Mouse (Mus musculus) neural tube, embryonic 11.5 days (tissue): ENCODE data around the gene Ehmt2. TPM values are rescaled to one million over a fixed set of nuclear protein-coding genes. Genes with fewer than 3 reads are reported as not detected.

Experiments
- ATAC-seq: fragments of 200-750 bp; cut with Nextera tagmentation; 2 replicates; pipeline ENCODE4 v1.8.0; 2017; ENCODE audit warnings: moderate number of reproducible peaks, mild to moderate bottlenecking, moderate TSS enrichment, moderate library complexity; ENCODE audit not compliant: insufficient read depth, low FRiP score, low TSS enrichment
- DNase-seq: peaks from one replicate; pipeline ENCODE4 v3.0.0-alpha.2; 2015; ENCODE audit warnings: low spot score
- H3K27ac ChIP-seq: fragments of 300-500 bp; sonication (generic); 2 replicates; pipeline ENCODE4 v1.5.1; 2014; ENCODE audit warnings: low read depth, mild to moderate bottlenecking, low read length
- H3K27me3 ChIP-seq: fragments of 300-500 bp; sonication (generic); 2 replicates; pipeline ENCODE4 v1.6.1; 2014; ENCODE audit warnings: mild to moderate bottlenecking, low read length, mixed read lengths; ENCODE audit not compliant: control insufficient read depth, insufficient read depth
- H3K36me3 ChIP-seq: fragments of 300-500 bp; sonication (generic); 2 replicates; pipeline ENCODE4 v1.6.1; 2014; ENCODE audit warnings: mild to moderate bottlenecking, low read length, moderate library complexity, mixed read lengths; ENCODE audit not compliant: control insufficient read depth, insufficient read depth
- H3K4me1 ChIP-seq: fragments of 300-500 bp; sonication (generic); 2 replicates; pipeline ENCODE4 v1.6.1; 2014; ENCODE audit warnings: low read length, mixed read lengths; ENCODE audit not compliant: control insufficient read depth, insufficient read depth
- H3K4me2 ChIP-seq: fragments of 300-500 bp; sonication (generic); 2 replicates; pipeline ENCODE4 v1.6.1; 2014; ENCODE audit warnings: low read depth, mild to moderate bottlenecking, moderate library complexity
- H3K4me3 ChIP-seq: fragments of 300-500 bp; sonication (generic); 2 replicates; pipeline ENCODE4 v1.5.1; 2014; ENCODE audit warnings: low read depth, low read length
- H3K9ac ChIP-seq: fragments of 300-500 bp; sonication (generic); 2 replicates; pipeline ENCODE4 v1.6.1; 2014; ENCODE audit warnings: mild to moderate bottlenecking, low read length
- H3K9me3 ChIP-seq: fragments of 300-500 bp; sonication (generic); 2 replicates; pipeline ENCODE4 v1.6.1; 2016; ENCODE audit warnings: low read length; ENCODE audit not compliant: control insufficient read depth
- WGBS: fragments of 180-500 bp; shearing (Covaris S2); extraction: QIAGEN DNeasy Blood & Tissue Kit; methylation state at CpG from one replicate; pipeline ENCODE4 v1.1.7; 2014; 5-methylcytosine and 5-hydroxymethylcytosine counted together
- polyA plus RNA-seq: library from polyadenylated mRNA; unstranded; fragments of >200 nt; fragmentation: Nextera tagmentation; extraction: Ambion mirVana; gene quantifications from 2 replicates; pipeline ENCODE4 v1.2.1, GENCODE M21; 2014

Gene Ehmt2
- polyA plus RNA-seq, 1 experiment from 2014 or later: 62.7 TPM

DNA sequence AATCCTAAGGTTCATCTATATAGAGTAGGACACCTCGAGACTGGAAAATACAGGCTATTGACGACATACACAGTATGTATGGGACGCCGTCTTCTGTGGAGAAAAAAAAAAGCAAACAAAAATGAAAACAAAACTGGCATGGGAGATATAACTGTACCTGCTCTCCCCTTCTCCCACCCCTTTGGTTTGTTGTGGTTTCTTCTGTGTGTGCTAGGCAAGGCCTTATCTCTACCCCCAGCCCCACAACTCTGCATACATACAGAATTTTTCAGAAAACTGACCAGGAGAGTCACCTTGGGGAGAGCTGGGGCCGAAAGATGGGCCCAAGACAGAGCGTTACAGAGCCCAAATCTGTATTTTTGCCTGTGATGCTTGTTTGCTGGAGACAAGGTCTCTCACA lies 13.6 kb upstream of the Ehmt2 start:
- ATAC-seq: no peak
- no peaks in the 10 kb centered on the region for H3K4me1 ChIP-seq
- H3K27ac ChIP-seq: no peak overlapping the region
- no peak overlapping the region for H3K4me3 ChIP-seq
- no peak overlapping the region for H3K4me2 ChIP-seq
- no peaks in the 10 kb centered on the region for H3K36me3 ChIP-seq
- H3K27me3 ChIP-seq: no peaks in the 10 kb centered on the region; the same call in 1 of the 2 replicates
- DNase-seq: no peak
- H3K9ac ChIP-seq: no peak overlapping the region
- 91% methylated on average over 6 of the region's 6 CpGs for WGBS
- H3K9me3 ChIP-seq: no peaks in the 10 kb centered on the region

DNA sequence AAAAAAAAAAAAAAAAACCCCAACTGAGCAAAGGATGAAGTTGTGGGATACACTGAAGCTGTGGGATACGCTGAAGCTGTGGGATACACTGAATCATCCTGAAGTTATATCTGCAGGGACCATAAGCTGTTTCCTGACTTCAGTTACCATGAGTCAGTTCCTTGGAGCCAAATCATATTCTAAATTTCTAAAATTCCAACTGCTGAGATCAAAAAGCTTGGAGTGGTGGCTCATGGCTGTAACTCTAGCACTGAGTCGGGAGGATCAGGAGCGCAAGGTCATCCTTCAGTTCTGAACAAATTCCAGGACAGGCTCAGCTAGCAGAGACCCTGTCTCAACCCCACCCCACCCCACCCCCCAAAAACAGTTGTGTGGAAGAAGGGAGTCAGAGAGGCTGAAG lies 12.7 kb upstream of the Ehmt2 start:
- ATAC-seq: no peak

DNA sequence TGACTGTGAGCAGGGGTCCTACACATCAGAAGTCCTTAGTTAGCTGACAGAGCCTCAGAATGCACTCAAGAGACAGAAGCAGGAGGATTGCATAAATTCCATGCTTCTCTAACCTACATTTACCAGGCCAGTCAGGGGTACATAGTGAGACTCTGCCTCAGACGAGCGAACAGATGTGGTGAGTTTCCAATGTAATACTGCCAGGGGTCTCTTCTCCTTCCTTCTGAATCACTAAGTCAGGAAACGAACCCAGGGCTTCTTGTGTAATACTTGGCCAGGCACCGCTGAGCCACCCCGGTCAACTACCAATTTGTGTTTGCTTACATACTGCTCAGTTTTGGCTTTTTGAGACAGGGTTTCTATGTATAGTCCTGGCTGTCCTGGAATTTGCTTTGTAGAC lies 10.3 kb upstream of the Ehmt2 start:
- DNase-seq (no peak), ATAC-seq (no peak)
- Histone ChIP-seq H3K4me3 (no peak overlapping the region), H3K36me3 (no peaks in the 10 kb centered on the region), H3K9me3 (no peaks in the 10 kb centered on the region), H3K27ac (no peak overlapping the region), H3K9ac (no peak overlapping the region), H3K4me1 (no peaks in the 10 kb centered on the region), H3K4me2 (no peak overlapping the region), H3K27me3 (no peaks in the 10 kb centered on the region)
- 84% methylated on average over 5 of the region's 5 CpGs for WGBS

More for the DNA sequence above, 12.7 kb upstream of the Ehmt2 start:
- Histone ChIP-seq H3K36me3 (no peaks in the 10 kb centered on the region), H3K9ac (no peak overlapping the region), H3K4me2 (no peak overlapping the region), H3K27me3 (no peaks in the 10 kb centered on the region; the same call in 1 of the 2 replicates), H3K4me3 (no peak overlapping the region), H3K9me3 (no peaks in the 10 kb centered on the region), H3K4me1 (no peaks in the 10 kb centered on the region), H3K27ac (no peak overlapping the region)
- WGBS: 91% methylated on average over 3 of the region's 3 CpGs
- DNase-seq: no peak

DNA sequence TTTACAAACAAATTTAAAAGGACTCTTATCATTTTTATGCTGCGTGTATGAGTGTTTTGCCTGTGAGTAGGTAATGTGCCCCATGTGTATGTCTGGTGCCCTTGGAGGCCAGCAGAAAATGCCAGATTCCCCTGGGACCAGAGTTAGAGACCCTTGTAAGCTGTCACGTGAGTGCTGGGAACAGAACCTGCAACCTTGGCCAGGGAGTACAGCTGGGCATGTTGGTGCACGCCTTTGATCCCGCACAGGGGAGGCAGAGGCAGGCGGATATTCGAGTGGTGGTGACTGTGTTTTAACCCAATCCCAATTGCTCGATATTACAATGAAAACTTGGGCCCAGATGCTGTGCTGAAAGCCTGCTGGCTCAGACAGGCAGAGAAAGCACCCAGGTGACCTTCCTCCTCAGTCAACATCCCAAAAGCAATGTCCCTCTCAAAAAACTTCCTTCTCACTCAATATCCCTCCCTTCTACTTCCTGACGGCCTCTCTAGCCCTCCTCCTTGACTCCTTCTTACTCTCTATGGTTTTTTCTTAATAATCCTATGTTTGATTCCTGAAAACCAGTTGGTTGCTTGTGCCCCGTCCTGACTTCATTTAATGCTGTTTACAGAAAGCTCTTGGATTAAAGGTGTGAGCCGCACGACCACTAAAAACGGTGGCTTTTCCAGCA lies 8.1 kb upstream of the Ehmt2 start:
- H3K4me2 ChIP-seq: no peak overlapping the region
- no peak overlapping the region for H3K4me3 ChIP-seq
- H3K27ac ChIP-seq: no peak overlapping the region
- no peak for DNase-seq
- H3K9me3 ChIP-seq: no peaks in the 10 kb centered on the region
- no peaks in the 10 kb centered on the region for H3K27me3 ChIP-seq
- no peaks in the 10 kb centered on the region for H3K36me3 ChIP-seq
- ATAC-seq: no peak
- no peak overlapping the region for H3K9ac ChIP-seq
- WGBS: 85% methylated on average over 12 of the region's 12 CpGs
- H3K4me1 ChIP-seq: peaks cover 2% of the 10 kb centered on the region; the same call in 1 of the 2 replicates

DNA sequence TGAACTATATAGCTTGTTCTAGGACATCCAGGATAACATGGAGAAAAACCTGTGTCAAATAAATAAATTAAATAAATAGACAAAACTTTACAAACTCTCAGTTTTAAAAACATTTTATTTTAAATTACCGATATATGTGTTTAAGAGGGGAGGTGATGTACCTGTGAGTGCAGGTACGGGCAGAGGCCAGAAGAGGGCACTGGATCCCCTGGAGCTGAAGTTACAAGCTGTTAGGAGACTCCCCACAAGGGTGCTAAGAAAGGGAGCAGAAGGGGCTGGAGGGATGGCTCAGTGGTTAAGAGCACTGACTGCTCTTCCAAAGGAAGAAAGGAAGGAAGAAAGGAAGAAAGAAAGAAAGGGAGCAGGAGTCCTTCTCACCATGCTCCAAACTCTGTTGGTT lies 6.9 kb upstream of the Ehmt2 start:
- H3K4me1 ChIP-seq: peaks cover 8% of the 10 kb centered on the region; the same call in 1 of the 2 replicates
- no peaks in the 10 kb centered on the region for H3K36me3 ChIP-seq
- DNase-seq: no peak
- H3K4me3 ChIP-seq: no peak overlapping the region
- 95% methylated on average over 2 of the region's 2 CpGs for WGBS
- ATAC-seq: no peak
- H3K4me2 ChIP-seq: no peak overlapping the region
- H3K9ac ChIP-seq: no peak overlapping the region
- H3K9me3 ChIP-seq: no peaks in the 10 kb centered on the region
- H3K27me3 ChIP-seq: no peaks in the 10 kb centered on the region
- no peak overlapping the region for H3K27ac ChIP-seq

DNA sequence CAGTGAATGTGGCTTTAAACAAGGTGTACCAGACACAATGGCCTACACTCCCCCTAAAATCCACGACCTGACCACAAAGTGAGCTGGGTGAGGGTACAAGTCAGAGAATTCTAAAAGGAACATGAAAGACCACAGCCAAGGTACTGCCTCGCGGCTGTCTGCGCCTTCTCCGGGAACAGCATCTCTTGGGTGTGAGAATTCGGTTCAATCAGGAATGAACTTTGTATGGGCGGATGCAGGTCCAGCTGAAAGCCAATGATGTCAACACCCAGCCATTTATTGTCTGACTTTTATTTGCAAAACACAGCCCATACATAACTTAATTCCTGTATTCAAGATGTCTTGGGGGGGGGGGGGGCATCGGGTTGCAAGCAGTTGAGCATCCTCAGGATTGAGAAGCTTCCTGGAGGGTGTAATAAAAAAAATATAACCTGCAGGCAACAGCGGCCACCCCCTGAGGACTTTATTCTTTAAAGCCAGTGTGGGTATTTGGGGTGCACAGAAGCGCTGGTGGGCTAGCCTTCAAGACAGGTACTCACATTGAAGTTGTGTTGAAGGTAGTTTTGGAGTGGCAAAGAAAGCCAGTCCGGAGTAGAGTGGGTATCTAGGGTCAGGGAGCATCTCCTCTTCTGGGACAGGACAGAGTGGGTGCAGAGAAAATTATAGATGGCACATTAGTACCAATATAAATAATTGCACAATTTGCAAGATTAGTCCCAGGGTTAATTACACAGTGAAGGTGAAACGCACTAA lies 5.0 kb upstream of the Ehmt2 start:
- Histone ChIP-seq H3K4me1 (peaks cover 14% of the 10 kb centered on the region), H3K9ac (0 out of 2 replicates have a peak overlapping the region, but pooled peaks have one; percentile 5), H3K27me3 (no peaks in the 10 kb centered on the region), H3K4me2 (no peak overlapping the region; the same call in 1 of the 2 replicates), H3K4me3 (peak overlapping the region; percentile 83; the same call in 1 of the 2 replicates), H3K27ac (0 out of 2 replicates have a peak overlapping the region, but pooled peaks have one; percentile 0), H3K9me3 (no peaks in the 10 kb centered on the region), H3K36me3 (no peaks in the 10 kb centered on the region)
- no peak for ATAC-seq
- no peak for DNase-seq
- 70% methylated on average over 12 of the region's 12 CpGs for WGBS

DNA sequence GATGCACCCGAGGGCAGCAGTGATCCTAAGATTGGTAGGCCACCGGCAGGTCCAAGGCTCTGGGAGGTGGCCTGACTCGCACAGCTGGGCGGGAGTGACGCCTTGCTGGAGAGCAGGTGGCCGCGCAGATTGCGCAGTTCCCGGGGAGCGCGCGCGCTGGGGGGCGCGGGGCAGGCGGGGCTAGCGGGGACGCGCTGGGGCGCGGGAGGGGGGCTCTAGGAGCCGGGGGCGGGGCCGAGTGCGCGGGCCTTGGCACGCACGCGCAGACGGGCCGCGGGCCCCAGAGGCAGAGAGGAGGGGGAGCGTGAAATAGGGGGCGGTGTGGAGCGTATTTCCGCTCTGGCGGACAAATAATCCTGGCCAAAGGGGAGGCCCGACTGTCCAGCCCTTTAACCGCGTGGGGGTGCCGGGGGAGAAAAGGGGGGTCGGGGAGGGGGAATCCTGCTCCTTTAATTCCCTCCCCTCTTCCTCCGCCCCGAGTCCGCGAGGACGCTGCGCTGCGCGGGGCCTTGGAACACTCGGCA lies 4.1 kb upstream of the Ehmt2 start:
- peak overlapping the region; percentile 72 for H3K4me2 ChIP-seq
- H3K27me3 ChIP-seq: no peaks in the 10 kb centered on the region
- peak overlapping the region; percentile 83 for H3K4me3 ChIP-seq
- WGBS: under 1% methylated on average over 46 of the region's 51 CpGs
- H3K27ac ChIP-seq: peak overlapping the region; percentile 80
- H3K9ac ChIP-seq: peak overlapping the region; percentile 84
- peak; percentile 96 for DNase-seq
- no peaks in the 10 kb centered on the region for H3K9me3 ChIP-seq
- peak; percentile 81 for ATAC-seq
- peaks cover 14% of the 10 kb centered on the region for H3K4me1 ChIP-seq
- no peaks in the 10 kb centered on the region for H3K36me3 ChIP-seq

DNA sequence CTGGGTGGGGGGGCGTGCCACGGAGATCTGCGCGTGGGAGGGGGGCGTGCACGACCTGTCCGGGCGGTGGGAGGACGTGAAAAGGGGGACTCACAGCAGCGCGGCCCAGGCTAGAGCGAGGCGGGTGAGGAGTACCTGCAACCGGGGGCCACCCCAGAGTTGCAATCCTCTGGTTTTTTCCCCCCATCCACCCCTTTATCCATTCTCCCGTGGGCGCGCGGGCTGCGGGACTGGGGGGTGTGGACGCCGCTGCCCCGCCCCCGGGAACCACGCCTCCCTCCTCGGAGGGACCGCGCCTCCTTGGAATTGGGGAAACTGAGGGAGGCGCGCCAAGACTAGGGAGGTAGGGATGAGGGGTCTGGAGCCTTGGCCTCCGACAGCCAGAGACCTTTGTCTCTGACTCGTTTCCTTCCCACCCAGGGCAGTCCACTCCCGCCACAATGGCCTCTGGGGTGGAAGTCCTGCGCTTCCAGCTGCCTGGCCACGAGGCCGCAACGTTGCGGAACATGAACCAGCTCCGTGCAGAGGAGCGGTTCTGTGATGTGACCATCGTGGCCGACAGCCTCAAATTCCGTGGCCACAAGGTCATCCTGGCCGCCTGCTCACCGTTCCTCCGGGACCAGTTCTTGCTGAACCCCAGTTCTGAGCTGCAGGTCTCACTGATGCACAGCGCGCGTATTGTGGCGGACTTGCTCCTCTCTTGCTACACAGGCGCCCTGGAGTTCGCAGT lies 3.3 kb upstream of the Ehmt2 start:
- Histone ChIP-seq H3K4me2 (peak overlapping the region; percentile 72), H3K4me1 (peaks cover 15% of the 10 kb centered on the region), H3K27me3 (no peaks in the 10 kb centered on the region), H3K9ac (peak overlapping the region; percentile 84), H3K27ac (peak overlapping the region; percentile 80), H3K4me3 (peak overlapping the region; percentile 83), H3K36me3 (no peaks in the 10 kb centered on the region), H3K9me3 (no peaks in the 10 kb centered on the region)
- DNase-seq (peak; percentile 45), ATAC-seq (peak; percentile 18)
- 12% methylated on average over 36 of the region's 51 CpGs for WGBS
